Mouse (Mus musculus) left cerebral cortex, postnatal 14 days (tissue): Measurements from ENCODE around the gene Gm525. TPM values are rescaled to one million over a fixed set of nuclear protein-coding genes. Genes with fewer than 3 reads are reported as not detected.

Experiments used
- total RNA-seq, 2 experiments: library from RNA; stranded (reverse); gene quantifications; 2 replicates each; pipeline ENCODE4 v1.2.3; 2021

Gene Gm525
- total RNA-seq, 2 experiments from 2014 or later = not detected

Other genes with a start within 250 kb of the Gm525 start
- 10 to 100 TPM; 38.4 to 40.3 TPM for gene Akap1, start 209.3 kb upstream of the Gm525 start, total RNA-seq
- 10 to 100 TPM; 19.8 to 19.9 TPM for gene Scpep1, start 118.4 kb upstream of the Gm525 start, total RNA-seq
- not detected for gene Elobl, start 106.9 kb upstream of the Gm525 start, total RNA-seq
- gene Coil, start 103.6 kb upstream of the Gm525 start, total RNA-seq = 10 to 100 TPM; 20.4 to 20.9 TPM
- 1 to 10 TPM; 3.2 to 4.8 TPM for gene Trim25, start 74.5 kb upstream of the Gm525 start, total RNA-seq
- gene Dgke, start 7.0 kb upstream of the Gm525 start, total RNA-seq = 10 to 100 TPM; 44.9 to 47.8 TPM
- 10 to 100 TPM; 15.6 to 17.1 TPM for gene Nog, start 228.5 kb downstream of the Gm525 start, total RNA-seq